Mouse (Mus musculus): Measurements from ENCODE around the gene Tnfrsf26.

Tnfrsf26 gene

DNA sequence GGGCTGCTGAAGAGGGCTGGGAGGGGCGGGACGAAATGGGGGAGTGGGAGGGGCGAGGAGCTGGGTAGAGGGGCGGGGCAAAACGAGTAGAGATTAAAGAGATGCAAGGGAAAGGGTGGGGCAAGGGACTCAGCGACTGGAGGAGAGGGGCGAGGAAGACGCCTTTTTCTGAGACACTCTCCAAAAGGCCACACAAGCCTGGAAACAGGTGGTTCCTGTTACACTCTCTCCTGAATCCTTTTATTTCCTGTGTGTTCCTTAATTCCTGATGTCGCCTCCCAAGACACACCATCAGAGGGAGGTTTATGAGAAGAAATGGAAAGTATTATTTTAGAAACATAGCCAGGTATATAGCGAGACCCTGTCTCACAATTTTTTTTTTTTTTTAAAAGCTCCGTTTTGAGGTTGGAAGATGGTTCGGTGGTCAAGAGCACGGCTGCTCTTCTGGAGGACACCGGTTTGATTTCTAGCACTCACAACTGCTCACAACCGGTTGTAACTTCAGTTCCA lies 28.2 kb downstream of the Tnfrsf26 start:
- in situ Hi-C loops (cut with MboI, MseI), result no loop called here

DNA sequence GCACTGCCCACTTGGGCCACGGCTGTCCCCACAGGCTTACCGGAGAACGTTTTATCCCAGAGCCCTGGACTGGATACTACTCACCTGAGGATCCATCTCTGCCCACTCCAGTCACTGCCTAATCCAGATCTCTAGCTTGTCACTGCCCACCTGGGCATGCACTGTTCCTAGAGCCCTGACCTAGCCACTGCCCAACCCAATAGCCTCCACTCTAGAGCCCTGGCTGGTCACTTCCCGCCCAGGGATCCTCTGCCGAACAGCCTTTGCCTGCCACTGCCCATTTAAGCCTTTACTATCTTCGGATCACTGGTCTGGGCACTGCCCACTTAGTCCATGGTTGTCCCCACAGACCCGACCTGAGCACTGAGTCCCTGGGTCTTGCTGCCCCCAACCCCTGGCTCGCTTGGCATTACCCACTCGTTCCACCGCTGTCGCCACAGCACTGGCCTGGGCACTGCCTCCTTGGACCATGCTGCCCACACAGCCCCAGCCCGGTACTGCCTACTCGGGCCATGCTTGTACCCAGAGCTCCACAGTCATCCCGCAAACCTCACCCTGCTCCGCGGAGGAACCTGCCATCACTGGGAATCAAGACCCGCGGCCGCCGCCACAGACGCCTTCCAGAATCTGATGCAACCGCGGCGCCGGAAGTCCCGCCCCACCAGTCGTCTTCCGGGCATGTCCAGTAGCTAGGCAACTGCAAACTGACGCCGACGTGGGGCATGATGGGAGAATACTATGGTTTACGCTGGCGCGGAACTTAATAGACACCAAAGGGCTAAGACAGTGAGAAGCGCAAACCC lies 28.9 kb downstream of the Tnfrsf26 start, which contains the start of gene Cars:
Cars (minus strand) TSS at position 663 of the 803 bp plus-strand sequence.
- in situ Hi-C loops (cut with MboI, MseI), result loop anchor here (5.0 kb wide), 2 partner anchors 93 to 158 kb away; partner anchors contain the start of gene Osbpl5

DNA sequence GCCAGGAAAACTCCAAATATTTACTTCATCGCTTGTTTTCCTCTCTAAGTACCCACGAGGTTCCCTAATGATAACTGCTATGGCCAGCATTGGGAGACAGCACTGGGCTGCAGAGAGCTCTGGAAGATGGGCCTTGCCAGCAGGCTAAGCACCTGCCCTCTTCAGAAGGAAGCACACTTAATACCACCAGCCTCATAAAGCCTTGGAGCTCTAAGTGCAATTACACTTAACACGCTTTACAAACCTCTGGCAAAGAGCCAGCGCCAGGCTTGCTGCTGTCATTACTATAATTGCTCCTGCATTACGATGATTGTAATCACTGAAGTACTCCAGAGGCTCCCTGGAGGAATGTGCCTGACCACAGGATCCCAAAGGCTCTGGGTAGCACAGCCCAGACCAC lies 33.7 kb downstream of the Tnfrsf26 start:
- in situ Hi-C loops (cut with MboI, MseI), result loop anchor here (5.0 kb wide), 2 partner anchors 97 to 162 kb away; partner anchors contain the start of gene Osbpl5

DNA sequence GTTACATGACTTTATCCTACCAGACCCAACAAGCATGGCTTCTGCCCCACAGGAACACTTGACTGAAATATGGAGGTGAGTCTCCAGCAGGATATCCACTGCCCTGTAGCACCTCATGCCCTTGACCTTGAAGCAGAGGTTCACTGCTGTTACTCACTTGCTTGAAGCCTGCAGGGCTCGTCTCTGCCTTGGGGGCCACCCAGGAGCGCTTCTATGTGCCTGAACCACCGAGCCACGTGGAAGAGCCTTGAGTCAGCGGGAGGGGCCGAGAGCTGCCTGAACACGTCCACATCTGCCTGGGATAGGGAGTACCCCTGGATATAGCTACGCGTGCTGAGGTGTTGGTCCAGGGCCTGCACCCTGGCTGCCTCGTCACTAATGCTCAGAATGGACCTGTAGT lies 36.3 kb downstream of the Tnfrsf26 start:
- in situ Hi-C loops (cut with MboI, MseI), result no loop called here

DNA sequence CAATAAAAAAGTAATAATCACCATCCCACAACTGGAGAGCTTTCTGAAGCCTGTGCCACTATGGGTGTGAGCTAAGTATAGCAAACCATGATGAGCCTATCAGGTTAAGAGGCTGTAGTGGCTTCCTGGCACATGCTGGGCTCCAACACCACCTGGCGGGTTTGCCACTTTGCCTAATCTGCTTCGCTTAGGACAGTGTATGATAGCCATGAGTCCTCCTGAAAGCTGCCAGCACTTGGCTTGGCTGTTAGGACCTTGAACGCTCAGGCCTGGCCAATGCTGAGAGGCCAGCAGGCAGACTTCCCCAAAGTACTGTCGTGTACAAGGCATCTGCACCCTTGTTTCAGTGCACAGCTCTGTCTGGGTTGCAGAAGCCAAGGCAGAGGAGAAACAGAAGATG lies 40.5 kb downstream of the Tnfrsf26 start:
- in situ Hi-C loops (cut with MboI, MseI), result no loop called here

DNA sequence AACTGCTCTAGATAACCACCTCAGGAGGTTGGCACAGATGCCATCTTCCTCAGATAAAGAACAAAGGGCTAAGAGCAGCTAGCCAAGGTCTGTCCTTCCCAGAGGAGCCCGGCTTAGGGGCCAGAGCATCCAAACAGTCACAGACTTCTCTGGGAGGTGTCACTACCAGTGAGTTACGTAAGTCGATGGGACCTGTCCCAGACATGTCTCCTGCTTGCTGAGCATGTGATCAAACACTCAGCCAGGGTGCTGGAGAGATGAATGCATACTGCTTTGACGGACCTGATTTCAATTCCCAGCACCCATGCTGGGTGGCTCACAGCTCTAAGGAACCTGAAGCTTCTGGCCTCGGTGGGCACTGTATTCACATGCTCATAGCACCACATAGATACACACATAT lies 40.9 kb downstream of the Tnfrsf26 start:
- in situ Hi-C loops (cut with MboI, MseI), result no loop called here

DNA sequence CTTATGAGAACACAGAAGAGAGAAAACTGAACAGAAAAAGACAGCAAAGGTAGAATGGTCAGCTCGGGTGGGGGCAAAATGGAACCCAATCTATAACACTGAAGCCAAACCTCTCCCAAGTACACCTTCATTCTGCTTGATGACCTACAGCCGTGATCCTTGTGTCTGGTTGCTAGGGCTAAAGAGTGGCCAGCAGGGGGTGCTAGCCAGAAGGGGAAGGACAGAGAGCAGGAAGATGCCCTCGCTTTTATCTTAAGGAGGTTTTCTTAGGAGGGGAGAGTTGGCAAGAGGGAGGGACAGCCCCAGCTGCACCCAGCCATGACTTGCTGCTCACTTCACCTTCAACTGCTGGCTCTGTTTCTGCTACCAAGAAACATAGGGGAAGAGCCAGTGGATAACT lies 44.6 kb downstream of the Tnfrsf26 start:
- in situ Hi-C loops (cut with MboI, MseI), result no loop called here

DNA sequence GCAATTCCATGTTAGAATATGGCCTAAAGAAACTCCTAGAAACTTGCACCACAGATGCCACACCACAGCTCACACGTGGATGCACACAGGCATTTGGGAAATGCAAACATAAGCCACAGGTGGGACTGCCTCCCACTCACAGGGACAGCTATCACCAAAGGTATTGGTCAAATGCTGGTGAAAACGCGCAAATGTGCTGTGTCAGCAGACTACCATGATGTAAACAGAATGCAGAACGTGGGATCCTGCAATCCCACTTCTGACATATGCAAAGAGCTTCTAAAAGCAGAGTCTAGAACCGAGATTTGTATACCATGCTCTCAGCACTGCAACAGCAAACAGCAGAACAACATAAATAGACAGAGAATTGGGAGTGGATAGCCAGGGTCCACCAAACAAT lies 45.5 kb downstream of the Tnfrsf26 start:
- in situ Hi-C loops (cut with MboI, MseI), result no loop called here

DNA sequence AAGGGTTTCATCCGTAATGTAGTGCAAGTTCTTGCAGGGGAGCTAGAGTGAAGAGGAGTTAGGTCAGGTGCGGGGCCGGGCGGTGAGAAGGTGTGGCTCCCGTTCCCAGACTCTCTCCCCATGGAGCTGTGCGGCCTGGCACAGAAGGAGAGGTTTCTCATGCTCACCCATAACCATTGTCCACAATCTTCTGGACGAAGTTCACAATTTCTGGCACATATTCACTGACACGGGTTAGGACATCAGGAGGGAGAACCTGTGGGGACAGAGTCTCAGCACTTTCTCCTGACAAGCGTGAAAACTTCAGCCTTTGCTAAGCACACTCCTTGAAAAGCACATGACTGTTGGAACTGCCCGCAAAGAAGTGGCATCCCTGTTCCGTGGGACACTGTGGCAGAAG lies 52.8 kb downstream of the Tnfrsf26 start:
- in situ Hi-C loops (cut with MboI, MseI), result no loop called here

DNA sequence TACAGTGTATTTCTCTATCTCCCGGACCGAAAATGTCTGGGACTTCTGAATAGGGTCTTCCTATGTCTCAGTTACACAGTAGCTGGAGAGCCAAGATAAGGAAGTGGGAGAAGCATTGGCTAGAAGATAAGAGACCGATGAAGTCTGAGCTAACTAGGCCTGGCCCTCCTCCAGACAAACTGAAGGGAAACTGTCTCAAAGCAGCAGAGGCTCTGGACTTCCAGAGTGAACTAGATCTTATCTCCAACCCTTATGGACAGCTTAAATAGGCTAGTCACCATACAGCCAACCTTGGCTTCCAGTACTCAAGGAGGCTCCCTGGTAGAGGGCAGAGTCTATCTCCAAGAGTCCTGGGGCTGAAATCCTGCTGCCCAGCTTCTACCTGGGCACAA lies 62.9 kb downstream of the Tnfrsf26 start:
- in situ Hi-C loops (cut with MboI, MseI), result no loop called here

DNA sequence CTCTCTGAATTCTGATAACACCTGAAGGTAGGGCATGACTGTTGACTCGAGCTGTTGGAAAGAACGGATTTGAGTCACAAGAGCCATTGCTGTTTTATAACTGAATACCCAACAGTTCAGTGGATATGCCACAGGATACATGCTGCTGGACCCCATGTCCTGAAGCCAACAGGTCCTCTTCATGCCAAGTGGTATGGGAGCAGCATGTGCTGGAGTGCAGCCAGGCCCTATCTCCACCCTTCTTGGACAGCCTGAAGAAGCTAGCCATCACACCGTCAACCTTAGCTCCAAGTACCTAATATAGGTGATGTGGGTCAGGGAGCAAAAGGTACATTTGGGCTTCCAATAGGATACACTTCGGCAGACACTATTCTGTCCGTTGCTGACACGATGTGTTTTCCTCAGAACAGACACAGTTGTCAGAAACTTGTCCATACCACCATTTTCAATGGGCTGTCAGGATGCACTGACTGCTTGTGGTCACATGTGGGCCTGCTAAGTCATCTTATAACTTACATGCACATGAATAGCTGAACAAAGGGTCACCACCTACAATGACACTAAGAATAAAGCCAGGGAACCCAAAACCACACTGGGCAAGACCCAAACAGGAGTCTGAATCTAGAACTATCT lies 63.4 kb downstream of the Tnfrsf26 start:
- in situ Hi-C loops (cut with MboI, MseI), result no loop called here

DNA sequence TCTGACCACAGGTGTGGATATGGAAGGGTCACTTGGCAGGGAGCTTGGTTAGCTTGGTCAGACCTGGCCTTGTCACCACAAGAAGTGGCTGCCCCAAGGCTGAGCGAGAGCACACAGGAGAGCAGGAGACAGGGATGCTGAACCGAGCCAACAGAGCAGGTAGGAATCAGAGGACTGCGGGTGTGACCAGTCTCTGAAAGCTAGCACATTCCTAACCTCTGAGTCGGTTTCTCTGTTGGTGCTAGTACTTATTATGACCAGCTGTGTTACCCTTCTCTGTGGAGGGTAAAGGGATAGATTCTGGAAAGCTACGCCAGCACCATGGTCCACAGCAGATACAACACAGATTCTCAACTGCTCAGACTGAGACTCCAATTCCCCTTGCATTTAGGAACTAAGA lies 64.7 kb downstream of the Tnfrsf26 start:
- in situ Hi-C loops (cut with MboI, MseI), result no loop called here

All from T-helper 1 cell (primary cell).